Mouse (Mus musculus): ENCODE measurements around the gene Ezr. TPM values are rescaled to one million over a fixed set of nuclear protein-coding genes. Genes with fewer than 3 reads are reported as not detected.

The Ezr gene
- polyA plus RNA-seq, 1 experiment from 2014 or later = 74.3 TPM

DNA sequence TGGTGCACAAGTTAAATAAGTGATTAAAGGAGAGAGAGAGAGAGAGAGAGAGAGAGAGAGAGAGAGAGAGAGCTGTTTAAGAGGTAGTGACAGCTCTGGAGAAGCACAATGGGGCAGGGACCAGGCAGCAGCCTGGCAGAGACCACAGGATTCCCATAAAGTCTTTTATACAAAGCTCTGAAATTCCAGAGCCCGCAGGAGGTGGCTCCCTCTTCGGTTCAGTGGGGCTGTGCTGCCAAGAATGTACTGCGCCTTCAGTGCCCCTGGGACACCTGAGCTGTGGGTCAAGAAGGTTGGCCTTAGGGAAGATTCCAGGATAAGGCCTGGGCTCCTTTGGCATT is 30.2 kb upstream of the Ezr start:
- ATAC-seq (ENCODE audit: insufficient read depth, low FRiP score, low TSS enrichment) (peak; percentile 48), DNase-seq (ENCODE audit: low spot score) (peak; percentile 34)
- H3K27ac ChIP-seq (ENCODE audit: low read depth, low read length) = 0 out of 2 replicates have a peak overlapping the region, but pooled peaks have one; percentile 7
- peaks cover 13% of the 10 kb centered on the region; the same call in 1 of the 2 replicates for H3K4me1 ChIP-seq (ENCODE audit: control insufficient read depth, insufficient read depth, low read length)
- H3K4me3 ChIP-seq (ENCODE audit: low read depth, low read length) = no peak overlapping the region
- H3K4me2 ChIP-seq (ENCODE audit: low read depth) = no peak overlapping the region
- no peaks in the 10 kb centered on the region for H3K27me3 ChIP-seq (ENCODE audit: control insufficient read depth, insufficient read depth, low read length)
- H3K36me3 ChIP-seq (ENCODE audit: control insufficient read depth, insufficient read depth, low read length) = no peaks in the 10 kb centered on the region
- H3K9ac ChIP-seq (ENCODE audit: low read length) = no peak overlapping the region
- 11% methylated on average over 3 of the region's 3 CpGs for WGBS
- H3K9me3 ChIP-seq (ENCODE audit: control insufficient read depth, low read length) = no peaks in the 10 kb centered on the region

DNA sequence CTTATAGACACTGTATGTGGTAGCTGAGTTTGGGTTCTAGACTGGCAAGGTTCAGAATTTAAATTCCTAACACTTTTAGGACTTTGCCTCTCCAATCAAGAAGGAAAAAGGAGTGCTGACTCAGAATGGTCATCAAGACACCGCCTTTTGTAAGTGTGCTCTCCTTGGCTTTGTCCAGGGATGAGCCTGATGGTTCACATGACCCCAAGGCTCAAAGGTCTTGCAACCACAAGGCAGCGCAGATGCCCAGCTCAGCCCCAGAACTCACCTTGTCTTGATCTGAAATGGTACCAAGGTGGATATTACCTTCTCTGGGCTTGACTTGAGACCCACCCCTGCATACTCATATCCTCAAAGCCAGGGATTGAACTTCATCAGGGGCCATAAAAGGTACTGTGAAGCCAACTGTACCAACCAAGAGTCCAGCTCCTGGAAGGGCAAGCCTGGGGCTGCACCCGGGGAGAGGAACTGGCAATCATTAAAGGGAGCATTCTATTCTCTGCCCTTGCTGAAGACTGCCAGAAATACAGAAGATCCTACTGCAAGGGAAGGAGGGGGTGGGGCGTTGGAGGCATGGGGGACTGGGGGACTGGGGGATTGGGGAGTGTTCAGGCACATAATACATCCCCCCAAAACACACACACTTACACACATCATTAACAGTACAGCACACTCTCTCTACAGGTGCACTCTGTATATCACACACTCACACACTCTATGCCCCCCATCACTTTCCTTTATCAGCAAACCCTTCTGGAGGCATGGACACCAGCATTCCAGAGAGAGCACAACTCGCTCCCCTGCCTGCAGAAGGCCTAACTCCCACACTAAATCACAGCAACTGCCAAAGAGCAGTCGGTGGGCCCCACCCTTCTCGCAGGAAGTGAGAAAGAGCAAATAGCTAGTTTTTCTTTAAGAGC is 29.6 kb upstream of the Ezr start:
- Histone ChIP-seq H3K9ac (ENCODE audit: low read length) (no peak overlapping the region), H3K4me2 (ENCODE audit: low read depth) (no peak overlapping the region), H3K27ac (ENCODE audit: low read depth, low read length) (0 out of 2 replicates have a peak overlapping the region, but pooled peaks have one; percentile 7), H3K4me3 (ENCODE audit: low read depth, low read length) (no peak overlapping the region), H3K4me1 (ENCODE audit: control insufficient read depth, insufficient read depth, low read length) (peaks cover 13% of the 10 kb centered on the region; the same call in 1 of the 2 replicates), H3K9me3 (ENCODE audit: control insufficient read depth, low read length) (no peaks in the 10 kb centered on the region), H3K27me3 (ENCODE audit: control insufficient read depth, insufficient read depth, low read length) (no peaks in the 10 kb centered on the region), H3K36me3 (ENCODE audit: control insufficient read depth, insufficient read depth, low read length) (no peaks in the 10 kb centered on the region)
- WGBS = 41% methylated on average over 7 of the region's 7 CpGs
- peak; percentile 52 for DNase-seq (ENCODE audit: low spot score)
- peak; percentile 58 for ATAC-seq (ENCODE audit: insufficient read depth, low FRiP score, low TSS enrichment)

DNA sequence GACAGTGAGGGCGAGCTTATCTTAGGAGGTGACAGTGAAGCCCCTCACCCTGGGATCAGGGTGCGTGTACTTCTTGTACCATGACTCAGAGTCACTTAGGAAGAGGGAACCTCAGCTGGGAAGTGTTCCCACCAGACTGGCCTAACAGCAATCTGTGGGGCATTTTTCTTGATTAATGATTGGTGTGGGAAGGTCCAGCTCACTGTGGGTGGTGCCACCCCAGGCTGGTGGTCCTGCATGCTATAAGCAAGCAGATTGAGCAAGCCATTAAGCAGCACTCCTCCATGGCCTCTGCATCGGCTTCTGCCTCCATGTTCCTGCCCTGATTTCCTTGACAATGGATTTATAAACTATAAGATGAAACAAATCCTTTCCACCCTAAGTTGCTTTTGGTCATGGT is 26.7 kb upstream of the Ezr start:
- WGBS = 61% methylated on average over 3 of the region's 3 CpGs
- H3K27me3 ChIP-seq (ENCODE audit: control insufficient read depth, insufficient read depth, low read length) = no peaks in the 10 kb centered on the region
- no peak for ATAC-seq (ENCODE audit: insufficient read depth, low FRiP score, low TSS enrichment)
- no peaks in the 10 kb centered on the region for H3K9me3 ChIP-seq (ENCODE audit: control insufficient read depth, low read length)
- no peak overlapping the region for H3K4me2 ChIP-seq (ENCODE audit: low read depth)
- no peak overlapping the region for H3K27ac ChIP-seq (ENCODE audit: low read depth, low read length)
- H3K36me3 ChIP-seq (ENCODE audit: control insufficient read depth, insufficient read depth, low read length) = no peaks in the 10 kb centered on the region
- no peak overlapping the region for H3K9ac ChIP-seq (ENCODE audit: low read length)
- H3K4me3 ChIP-seq (ENCODE audit: low read depth, low read length) = no peak overlapping the region
- peaks cover 13% of the 10 kb centered on the region; the same call in 1 of the 2 replicates for H3K4me1 ChIP-seq (ENCODE audit: control insufficient read depth, insufficient read depth, low read length)
- no peak for DNase-seq (ENCODE audit: low spot score)

DNA sequence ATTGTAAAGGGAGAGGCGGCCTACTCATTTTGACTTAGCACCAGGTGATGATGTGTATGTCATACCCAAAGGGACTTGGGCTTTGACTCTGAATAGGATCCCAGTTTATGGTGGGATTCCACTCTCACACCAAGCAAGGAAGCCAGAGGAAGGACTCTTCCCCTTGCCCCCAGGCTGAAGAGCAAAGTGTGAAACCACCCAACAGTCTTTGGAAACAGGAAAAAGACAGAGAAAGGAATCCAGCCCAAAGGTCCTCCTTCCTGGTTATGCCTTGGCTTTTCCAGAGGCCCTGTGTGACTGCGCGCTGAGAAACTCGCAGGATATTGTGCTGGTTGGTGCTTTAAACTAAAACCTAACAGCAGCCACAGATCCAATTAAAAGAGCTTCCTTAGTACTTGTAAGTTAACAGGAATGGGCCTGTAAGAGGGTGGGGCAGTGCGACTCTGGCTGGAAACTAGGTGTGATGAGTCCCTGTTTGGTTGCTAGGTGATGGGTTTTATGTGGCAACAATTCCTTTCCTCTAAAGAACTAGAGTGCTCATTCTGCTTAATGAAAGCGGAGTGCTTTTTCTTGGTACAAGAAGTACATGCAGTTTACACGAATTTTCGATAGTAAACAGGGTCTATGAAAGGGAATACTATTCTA is 26.1 kb upstream of the Ezr start:
- no peaks in the 10 kb centered on the region for H3K27me3 ChIP-seq (ENCODE audit: control insufficient read depth, insufficient read depth, low read length)
- peaks cover 13% of the 10 kb centered on the region; the same call in 1 of the 2 replicates for H3K4me1 ChIP-seq (ENCODE audit: control insufficient read depth, insufficient read depth, low read length)
- H3K4me3 ChIP-seq (ENCODE audit: low read depth, low read length) = no peak overlapping the region
- H3K9me3 ChIP-seq (ENCODE audit: control insufficient read depth, low read length) = no peaks in the 10 kb centered on the region
- H3K27ac ChIP-seq (ENCODE audit: low read depth, low read length) = no peak overlapping the region
- no peak overlapping the region for H3K4me2 ChIP-seq (ENCODE audit: low read depth)
- DNase-seq (ENCODE audit: low spot score) (no peak), ATAC-seq (ENCODE audit: insufficient read depth, low FRiP score, low TSS enrichment) (no peak)
- H3K36me3 ChIP-seq (ENCODE audit: control insufficient read depth, insufficient read depth, low read length) = no peaks in the 10 kb centered on the region
- WGBS = 64% methylated on average over 8 of the region's 8 CpGs
- H3K9ac ChIP-seq (ENCODE audit: low read length) = no peak overlapping the region

DNA sequence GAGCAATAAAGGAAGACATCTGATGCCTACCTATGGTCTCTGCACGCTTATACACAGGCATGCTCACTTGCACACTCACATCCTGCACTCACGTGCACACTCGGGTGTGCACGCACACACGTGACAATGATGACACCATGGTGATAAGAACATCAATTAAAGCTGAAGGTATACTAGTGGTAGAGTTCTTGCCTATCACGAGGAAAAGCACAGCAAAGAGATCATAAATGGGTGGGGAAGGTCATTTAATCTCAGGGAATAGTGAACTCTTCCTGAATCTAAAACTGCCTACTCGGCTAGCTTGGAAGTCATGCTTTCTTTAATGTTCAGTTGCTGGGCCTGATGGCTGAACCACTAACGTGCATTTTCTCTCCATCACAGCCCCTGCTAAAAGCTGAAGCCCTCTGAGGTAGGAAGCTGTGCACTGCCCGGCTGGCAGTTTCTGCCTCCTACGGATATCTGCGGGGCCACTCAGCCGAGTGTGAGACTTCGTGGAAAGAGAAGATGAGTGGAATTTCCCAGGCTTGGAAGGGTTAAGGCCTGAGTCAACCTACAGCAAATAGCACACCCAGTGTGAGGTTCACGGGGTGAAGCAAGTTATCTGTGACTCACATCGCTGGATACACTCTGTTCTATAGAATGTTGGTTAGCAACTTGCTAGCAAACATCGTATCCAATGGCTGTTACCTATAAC is 25.4 kb upstream of the Ezr start:
- no peak overlapping the region for H3K4me3 ChIP-seq (ENCODE audit: low read depth, low read length)
- H3K36me3 ChIP-seq (ENCODE audit: control insufficient read depth, insufficient read depth, low read length) = no peaks in the 10 kb centered on the region
- no peak overlapping the region for H3K9ac ChIP-seq (ENCODE audit: low read length)
- H3K27me3 ChIP-seq (ENCODE audit: control insufficient read depth, insufficient read depth, low read length) = no peaks in the 10 kb centered on the region
- 81% methylated on average over 16 of the region's 16 CpGs for WGBS
- H3K27ac ChIP-seq (ENCODE audit: low read depth, low read length) = no peak overlapping the region
- H3K4me1 ChIP-seq (ENCODE audit: control insufficient read depth, insufficient read depth, low read length) = peaks cover 10% of the 10 kb centered on the region; the same call in 1 of the 2 replicates
- H3K4me2 ChIP-seq (ENCODE audit: low read depth) = no peak overlapping the region
- ATAC-seq (ENCODE audit: insufficient read depth, low FRiP score, low TSS enrichment) (no peak), DNase-seq (ENCODE audit: low spot score) (no peak)
- H3K9me3 ChIP-seq (ENCODE audit: control insufficient read depth, low read length) = no peaks in the 10 kb centered on the region

DNA sequence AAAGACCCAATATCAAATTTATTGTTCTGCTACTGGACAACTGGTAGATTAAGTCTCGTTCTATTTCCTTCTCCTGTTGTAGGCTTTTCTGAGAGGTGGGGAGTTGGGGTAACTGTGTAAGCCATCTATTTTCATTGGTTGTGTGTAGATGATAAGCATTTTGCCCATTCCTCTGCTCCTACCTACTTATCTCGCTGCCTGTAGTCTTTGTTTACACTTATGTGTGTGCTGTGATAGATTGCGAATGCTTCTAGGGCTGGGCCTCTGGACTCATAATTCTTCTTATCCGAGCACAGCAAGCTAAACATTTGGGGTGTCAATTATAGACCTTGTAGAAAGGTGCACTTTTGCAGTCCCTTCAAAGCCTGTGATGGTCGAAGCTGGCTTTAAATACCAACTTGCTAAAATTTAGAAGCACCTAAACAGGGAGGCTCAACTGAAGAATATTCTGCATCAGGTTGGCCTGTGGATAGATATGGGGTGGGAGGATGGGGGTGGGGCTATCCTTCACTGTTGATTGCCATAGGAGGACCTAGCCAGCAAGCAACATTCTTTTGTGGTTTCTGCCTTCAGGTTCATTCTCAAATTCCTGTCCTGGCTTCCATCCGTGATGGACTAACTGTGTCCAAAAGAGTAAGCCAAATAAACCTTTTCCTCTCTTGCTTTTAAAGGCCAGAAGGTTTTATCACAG is 22.4 kb upstream of the Ezr start:
- H3K9me3 ChIP-seq (ENCODE audit: control insufficient read depth, low read length) = no peaks in the 10 kb centered on the region
- no peaks in the 10 kb centered on the region for H3K36me3 ChIP-seq (ENCODE audit: control insufficient read depth, insufficient read depth, low read length)
- no peak overlapping the region for H3K9ac ChIP-seq (ENCODE audit: low read length)
- ATAC-seq (ENCODE audit: insufficient read depth, low FRiP score, low TSS enrichment) (no peak), DNase-seq (ENCODE audit: low spot score) (no peak)
- H3K4me3 ChIP-seq (ENCODE audit: low read depth, low read length) = no peak overlapping the region
- H3K4me1 ChIP-seq (ENCODE audit: control insufficient read depth, insufficient read depth, low read length) = peaks cover 4% of the 10 kb centered on the region; the same call in 1 of the 2 replicates
- H3K27ac ChIP-seq (ENCODE audit: low read depth, low read length) = no peak overlapping the region
- no peaks in the 10 kb centered on the region for H3K27me3 ChIP-seq (ENCODE audit: control insufficient read depth, insufficient read depth, low read length)
- WGBS = 76% methylated on average over 6 of the region's 6 CpGs
- H3K4me2 ChIP-seq (ENCODE audit: low read depth) = no peak overlapping the region

DNA sequence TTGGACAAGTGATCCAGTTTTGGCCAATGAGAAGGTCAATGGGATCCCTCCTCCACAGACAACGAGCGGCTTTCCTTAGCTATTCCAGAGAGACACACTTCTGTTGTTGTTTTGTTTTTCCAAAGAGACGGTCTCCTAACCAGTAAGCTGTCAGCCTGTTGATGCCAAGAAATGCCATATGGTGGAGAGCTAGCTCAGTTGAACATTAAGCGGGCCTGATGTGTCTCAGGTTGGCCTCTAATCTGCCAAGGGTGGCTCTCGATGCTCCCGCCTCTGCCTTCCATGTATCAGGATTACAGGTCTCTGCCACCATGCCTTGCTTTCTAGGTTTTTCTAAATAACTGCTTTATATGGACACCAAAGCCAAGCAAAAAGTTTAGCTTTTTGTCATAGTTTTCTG is 21.5 kb upstream of the Ezr start:
- no peaks in the 10 kb centered on the region for H3K9me3 ChIP-seq (ENCODE audit: control insufficient read depth, low read length)
- H3K27me3 ChIP-seq (ENCODE audit: control insufficient read depth, insufficient read depth, low read length) = no peaks in the 10 kb centered on the region
- H3K4me1 ChIP-seq (ENCODE audit: control insufficient read depth, insufficient read depth, low read length) = peaks cover 2% of the 10 kb centered on the region; the same call in 1 of the 2 replicates
- DNase-seq (ENCODE audit: low spot score) (no peak), ATAC-seq (ENCODE audit: insufficient read depth, low FRiP score, low TSS enrichment) (no peak)
- WGBS = 84% methylated on average over 6 of the region's 6 CpGs
- no peak overlapping the region for H3K9ac ChIP-seq (ENCODE audit: low read length)
- H3K4me2 ChIP-seq (ENCODE audit: low read depth) = no peak overlapping the region
- no peak overlapping the region for H3K27ac ChIP-seq (ENCODE audit: low read depth, low read length)
- no peak overlapping the region for H3K4me3 ChIP-seq (ENCODE audit: low read depth, low read length)
- H3K36me3 ChIP-seq (ENCODE audit: control insufficient read depth, insufficient read depth, low read length) = no peaks in the 10 kb centered on the region

DNA sequence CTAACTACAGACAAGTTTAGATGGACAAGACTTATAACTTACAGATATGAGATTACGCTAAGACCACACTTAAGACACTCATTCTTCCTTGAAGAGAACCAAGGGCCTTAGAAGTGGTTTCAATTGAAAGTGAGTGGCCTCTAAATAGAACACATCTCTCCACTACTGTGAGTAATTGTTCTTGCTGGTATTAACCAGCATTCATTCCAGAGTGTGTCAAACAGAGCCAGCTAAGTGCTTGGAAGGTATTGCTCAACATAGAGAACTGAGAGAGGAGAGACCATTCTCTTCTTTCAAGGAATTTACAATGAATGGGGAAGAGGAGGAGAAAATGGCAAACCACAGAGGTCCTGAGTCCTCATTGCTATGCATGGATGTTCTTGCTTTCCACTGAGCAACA is 21.0 kb upstream of the Ezr start:
- no peak for ATAC-seq (ENCODE audit: insufficient read depth, low FRiP score, low TSS enrichment)
- WGBS = 95% methylated on average over 1 of the region's 1 CpGs

More for the DNA sequence above, 21.0 kb upstream of the Ezr start:
- H3K27me3 ChIP-seq (ENCODE audit: control insufficient read depth, insufficient read depth, low read length) = no peaks in the 10 kb centered on the region
- H3K36me3 ChIP-seq (ENCODE audit: control insufficient read depth, insufficient read depth, low read length) = no peaks in the 10 kb centered on the region
- no peak for DNase-seq (ENCODE audit: low spot score)
- no peak overlapping the region for H3K27ac ChIP-seq (ENCODE audit: low read depth, low read length)
- H3K4me2 ChIP-seq (ENCODE audit: low read depth) = no peak overlapping the region
- H3K4me3 ChIP-seq (ENCODE audit: low read depth, low read length) = no peak overlapping the region
- no peaks in the 10 kb centered on the region for H3K9me3 ChIP-seq (ENCODE audit: control insufficient read depth, low read length)
- peaks cover under 1% of the 10 kb centered on the region; the same call in 1 of the 2 replicates for H3K4me1 ChIP-seq (ENCODE audit: control insufficient read depth, insufficient read depth, low read length)
- H3K9ac ChIP-seq (ENCODE audit: low read length) = no peak overlapping the region

All from neural tube, embryonic 11.5 days (tissue).